Mouse (Mus musculus) forebrain, postnatal 0 days (tissue): ENCODE measurements around the gene Mgat1. TPM values are rescaled to one million over a fixed set of nuclear protein-coding genes. Genes with fewer than 3 reads are reported as not detected.

ENCODE experiments used
- ATAC-seq: fragments of 200-750 bp; cut with Nextera tagmentation; 2 replicates; pipeline ENCODE4 v1.8.0; 2017; ENCODE audit warnings: mild to moderate bottlenecking, moderate library complexity
- DNase-seq: peaks from one replicate; pipeline ENCODE4 v3.0.0-alpha.2; 2015
- H3K27ac ChIP-seq: fragments of 300-500 bp; sonication (generic); 2 replicates; pipeline ENCODE4 v1.5.1; 2014; ENCODE audit warnings: low read depth, mild to moderate bottlenecking, antibody characterized with exemption, low read length, moderate library complexity, mixed read lengths
- H3K27me3 ChIP-seq: fragments of 300-500 bp; sonication (generic); 2 replicates; pipeline ENCODE4 v1.6.1; 2014; ENCODE audit warnings: mild to moderate bottlenecking, low read length, mixed read lengths; ENCODE audit not compliant: insufficient read depth
- H3K36me3 ChIP-seq: fragments of 300-500 bp; sonication (generic); 2 replicates; pipeline ENCODE4 v1.6.1; 2014; ENCODE audit warnings: mild to moderate bottlenecking, moderate library complexity; ENCODE audit not compliant: insufficient read depth
- H3K4me1 ChIP-seq: fragments of 300-500 bp; sonication (generic); 2 replicates; pipeline ENCODE4 v1.6.1; 2014; ENCODE audit warnings: antibody characterized with exemption; ENCODE audit not compliant: insufficient read depth
- H3K4me2 ChIP-seq: fragments of 300-500 bp; sonication (generic); 2 replicates; pipeline ENCODE4 v1.6.1; 2014; ENCODE audit warnings: low read depth, mild to moderate bottlenecking, moderate library complexity
- H3K4me3 ChIP-seq: fragments of 300-500 bp; sonication (generic); 2 replicates; pipeline ENCODE4 v1.5.1; 2014; ENCODE audit warnings: low read depth, low read length, mixed read lengths
- H3K9ac ChIP-seq: fragments of 300-500 bp; sonication (generic); 2 replicates; pipeline ENCODE4 v1.6.1; 2014; ENCODE audit warnings: mild to moderate bottlenecking
- H3K9me3 ChIP-seq: fragments of 300-500 bp; sonication (generic); 2 replicates; pipeline ENCODE4 v1.6.1; 2016; ENCODE audit warnings: low read length
- CTCF ChIP-seq: sonication (generic); IDR thresholded peaks from 2 replicates; pipeline ENCODE4 v1.5.1; 2016; ENCODE audit warnings: antibody characterized with exemption, control low read depth, low read depth
- WGBS: fragments of 180-500 bp; shearing (Covaris S2); extraction: QIAGEN DNeasy Blood & Tissue Kit; methylation state at CpG from one replicate; pipeline ENCODE4 v1.1.7; 2014; 5-methylcytosine and 5-hydroxymethylcytosine counted together
- polyA plus RNA-seq: library from polyadenylated mRNA; unstranded; fragments of >200 nt; fragmentation: Nextera tagmentation; extraction: Ambion mirVana; gene quantifications from 2 replicates; pipeline ENCODE4 v1.2.1, GENCODE M21; 2015
- total RNA-seq: library from RNA; depleted of rRNA; stranded (reverse); fragments of >200 nt; gene quantifications from 2 replicates; pipeline ENCODE4 v1.2.3, GENCODE M21; 2014

The Mgat1 gene
- total and polyA plus RNA-seq, 2 experiments from 2014 or later, result 28.1 to 75.7 TPM

DNA sequence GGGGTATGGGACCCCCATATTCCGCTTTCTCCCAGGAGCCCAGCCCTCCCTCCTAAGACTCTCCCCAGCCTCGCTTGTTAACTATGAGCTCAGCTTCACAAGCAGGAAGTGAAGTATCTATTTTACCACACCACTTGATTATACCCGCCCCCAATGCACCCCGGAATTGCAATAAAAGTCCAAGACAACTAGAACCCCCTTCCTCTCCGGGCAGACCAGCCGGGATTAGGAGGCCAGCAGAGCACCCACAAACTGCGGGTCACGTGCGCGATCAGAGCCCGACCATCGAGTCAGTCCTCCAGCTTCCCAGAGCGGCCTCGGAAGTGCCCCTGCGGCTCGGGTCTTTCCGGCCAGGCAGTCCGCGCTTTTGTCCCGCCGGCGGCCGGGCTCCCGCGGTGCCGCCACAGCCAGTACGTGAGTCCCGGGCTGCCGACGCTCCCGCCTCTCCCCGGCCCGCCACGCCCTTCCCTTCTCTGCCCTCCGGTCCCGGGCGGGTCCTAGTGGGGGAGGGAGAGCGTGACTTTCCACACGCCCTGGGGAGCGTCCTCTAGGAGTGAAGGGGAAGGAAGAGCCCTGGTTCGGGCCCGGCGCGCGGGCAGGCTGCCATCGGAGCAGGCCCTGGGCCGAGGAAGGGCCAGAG lies 40.7 kb upstream of the Mgat1 start, which contains the start of gene Zfp62:
TSS of gene Zfp62 (plus strand) at position 164 of the 640 bp plus-strand sequence.
- under 1% methylated on average over 47 of the region's 47 CpGs for WGBS
- Histone ChIP-seq H3K4me3 (peak within 1 kb of the TSS; percentile 97), H3K9me3 (no peaks in the 10 kb centered on the region), H3K27me3 (no peaks in the 10 kb centered on the region), H3K9ac (peak within 1 kb of the TSS; percentile 99), H3K4me1 (peaks cover 12% of the 10 kb centered on the region), H3K36me3 (no peaks in the 10 kb centered on the region; the same call in 1 of the 2 replicates), H3K4me2 (peak within 1 kb of the TSS; percentile 86), H3K27ac (peak within 1 kb of the TSS; percentile 97)
- peak; percentile 96 for ATAC-seq
- TF ChIP-seq CTCF, result 0 out of 2 replicates have a peak, but pooled peaks have one; percentile 1
- DNase-seq, result peak; percentile 94

GRCm38 (mm10) chr11:49203771-49204497 lies 40.1 kb upstream of the Mgat1 start:
- under 1% methylated on average over 24 of the region's 24 CpGs for WGBS
- peak; percentile 73 for ATAC-seq
- H3K4me2 ChIP-seq, result peak overlapping the region; percentile 86
- no peaks in the 10 kb centered on the region; the same call in 1 of the 2 replicates for H3K36me3 ChIP-seq
- peaks cover 12% of the 10 kb centered on the region for H3K4me1 ChIP-seq
- H3K27me3 ChIP-seq, result no peaks in the 10 kb centered on the region
- peak overlapping the region; percentile 97 for H3K4me3 ChIP-seq
- H3K27ac ChIP-seq, result peak overlapping the region; percentile 97
- TF ChIP-seq CTCF, result no peak
- H3K9me3 ChIP-seq, result no peaks in the 10 kb centered on the region
- peak overlapping the region; percentile 99 for H3K9ac ChIP-seq
- DNase-seq, result peak; percentile 74

DNA sequence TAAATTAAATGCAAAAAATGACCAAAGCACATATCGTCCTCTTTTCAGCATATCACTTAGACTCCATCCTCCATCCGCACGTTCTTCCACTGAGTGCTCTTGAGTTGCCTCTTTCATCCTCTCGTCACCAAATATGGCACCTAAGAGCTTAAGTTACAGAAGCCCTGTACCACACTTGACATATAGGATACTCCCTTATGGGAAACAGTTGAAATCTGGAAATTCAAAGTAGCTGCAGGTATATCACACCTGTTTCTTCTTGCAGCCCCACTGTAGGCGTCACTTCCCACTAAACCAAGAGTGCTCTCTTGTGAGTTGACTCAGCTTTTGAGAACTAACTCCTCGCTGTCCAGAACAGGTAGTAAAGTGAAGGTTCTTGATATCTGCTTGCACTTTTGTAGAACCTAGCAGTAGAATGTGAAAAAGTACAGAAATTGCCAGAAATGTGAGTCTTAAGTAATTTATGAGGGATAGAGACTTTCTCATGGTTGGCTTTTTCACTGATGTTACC lies 38.9 kb upstream of the Mgat1 start:
- Histone ChIP-seq H3K4me1 (peaks cover 15% of the 10 kb centered on the region), H3K9me3 (no peaks in the 10 kb centered on the region), H3K9ac (no peak overlapping the region), H3K36me3 (no peaks in the 10 kb centered on the region; the same call in 1 of the 2 replicates), H3K4me2 (no peak overlapping the region), H3K27me3 (no peaks in the 10 kb centered on the region), H3K27ac (no peak overlapping the region), H3K4me3 (no peak overlapping the region)
- ATAC-seq (no peak), DNase-seq (no peak)
- 86% methylated on average over 6 of the region's 6 CpGs for WGBS
- TF ChIP-seq CTCF, result no peak

- H3K27me3 ChIP-seq, result no peaks in the 10 kb centered on the region
- H3K36me3 ChIP-seq, result no peaks in the 10 kb centered on the region; the same call in 1 of the 2 replicates
- no peak overlapping the region for H3K27ac ChIP-seq
- no peak overlapping the region for H3K4me2 ChIP-seq
- H3K9me3 ChIP-seq, result no peaks in the 10 kb centered on the region
- H3K9ac ChIP-seq, result no peak overlapping the region
- peaks cover 12% of the 10 kb centered on the region for H3K4me1 ChIP-seq
- ATAC-seq (no peak), DNase-seq (no peak)
- H3K4me3 ChIP-seq, result no peak overlapping the region
- TF ChIP-seq CTCF, result no peak
- 95% methylated on average over 1 of the region's 1 CpGs for WGBS
These were observed 36.5 kb upstream of the Mgat1 start for GRCm38 (mm10) chr11:49207495-49207894.

- no peak overlapping the region for H3K9ac ChIP-seq
- no peak overlapping the region for H3K27ac ChIP-seq
- 0 out of 2 replicates have a peak, but pooled peaks cover 4% of the 10 kb centered on the region for H3K4me1 ChIP-seq
- H3K4me3 ChIP-seq, result no peak overlapping the region
- H3K36me3 ChIP-seq, result peaks cover 34% of the 10 kb centered on the region
- no peak for TF ChIP-seq CTCF
- ATAC-seq (no peak), DNase-seq (no peak)
- no peak overlapping the region for H3K4me2 ChIP-seq
- no peaks in the 10 kb centered on the region for H3K9me3 ChIP-seq
- no peaks in the 10 kb centered on the region for H3K27me3 ChIP-seq
These were observed 31.4 kb upstream of the Mgat1 start for GRCm38 (mm10) chr11:49212577-49212976.

GRCm38 (mm10) chr11:49213505-49213904 lies 30.5 kb upstream of the Mgat1 start:
- 96% methylated on average over 1 of the region's 1 CpGs for WGBS
- TF ChIP-seq CTCF, result no peak

DNA sequence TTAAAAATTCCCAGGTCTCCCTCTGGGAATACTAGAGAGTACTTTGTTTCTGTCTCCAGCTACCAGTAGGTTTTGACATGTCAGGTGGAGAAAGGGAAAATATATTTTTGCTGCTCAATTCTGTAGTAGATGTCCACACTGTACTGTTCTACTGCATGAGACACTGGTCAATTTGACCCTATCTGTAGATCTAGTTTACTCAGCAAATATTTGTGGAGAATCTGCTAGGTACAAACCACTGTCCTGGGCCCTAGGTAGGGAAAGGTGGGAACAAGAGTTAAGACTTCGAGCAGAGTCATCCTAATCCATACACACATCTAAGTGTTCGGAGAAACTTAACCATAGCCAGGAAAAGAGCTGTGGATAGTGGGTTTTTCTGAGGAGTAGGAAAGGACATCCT lies 24.7 kb upstream of the Mgat1 start:
- no peaks in the 10 kb centered on the region for H3K27me3 ChIP-seq
- no peak overlapping the region for H3K9ac ChIP-seq
- no peak overlapping the region for H3K4me3 ChIP-seq
- 100% methylated on average over 2 of the region's 2 CpGs for WGBS
- no peak for DNase-seq
- no peak for ATAC-seq
- no peak for TF ChIP-seq CTCF
- no peak overlapping the region for H3K27ac ChIP-seq
- H3K4me1 ChIP-seq, result no peaks in the 10 kb centered on the region
- H3K36me3 ChIP-seq, result peaks cover 27% of the 10 kb centered on the region
- no peak overlapping the region for H3K4me2 ChIP-seq
- no peaks in the 10 kb centered on the region for H3K9me3 ChIP-seq

More at GRCm38 (mm10) chr11:49213505-49213904, 30.5 kb upstream of the Mgat1 start:
- Histone ChIP-seq H3K4me3 (no peak overlapping the region), H3K36me3 (peaks cover 34% of the 10 kb centered on the region), H3K4me2 (no peak overlapping the region), H3K9me3 (no peaks in the 10 kb centered on the region), H3K27me3 (no peaks in the 10 kb centered on the region), H3K4me1 (0 out of 2 replicates have a peak, but pooled peaks cover 4% of the 10 kb centered on the region), H3K27ac (no peak overlapping the region), H3K9ac (no peak overlapping the region)
- DNase-seq, result no peak
- ATAC-seq, result no peak
